Mouse (Mus musculus) intestine, embryonic 16.5 days (tissue): Measurements from ENCODE around the gene Des. TPM values are rescaled to one million over a fixed set of nuclear protein-coding genes. Genes with fewer than 3 reads are reported as not detected.

Experiments
- ATAC-seq: fragments of 200-750 bp; cut with Nextera tagmentation; 2 replicates; pipeline ENCODE4 v1.8.0; 2017; ENCODE audit warnings: moderate TSS enrichment, moderate library complexity
- H3K27ac ChIP-seq: fragments of 300-500 bp; sonication (generic); 2 replicates; pipeline ENCODE4 v1.5.1; 2014; ENCODE audit warnings: mild to moderate bottlenecking, low read length
- H3K27me3 ChIP-seq: fragments of 300-500 bp; sonication (generic); replicated peaks from 2 replicates; pipeline ENCODE4 v1.6.1; 2014; ENCODE audit warnings: low read length, control low read depth, mixed read lengths; ENCODE audit not compliant: control insufficient read depth, insufficient read depth
- H3K36me3 ChIP-seq: fragments of 300-500 bp; sonication (generic); 2 replicates; pipeline ENCODE4 v1.6.1; 2014; ENCODE audit warnings: low read length, control low read depth; ENCODE audit not compliant: control insufficient read depth, insufficient read depth
- H3K4me1 ChIP-seq: fragments of 300-500 bp; sonication (generic); 2 replicates; pipeline ENCODE4 v1.6.1; 2014; ENCODE audit warnings: low read length, control low read depth, mixed read lengths; ENCODE audit not compliant: control insufficient read depth, insufficient read depth
- H3K4me2 ChIP-seq: fragments of 300-500 bp; sonication (generic); 2 replicates; pipeline ENCODE4 v1.6.1; 2014; ENCODE audit warnings: low read depth, low read length, control low read depth
- H3K4me3 ChIP-seq: fragments of 300-500 bp; sonication (generic); 2 replicates; pipeline ENCODE4 v1.5.1; 2014; ENCODE audit warnings: mild to moderate bottlenecking, low read length
- H3K9ac ChIP-seq: fragments of 300-500 bp; sonication (generic); 2 replicates; pipeline ENCODE4 v1.6.1; 2014; ENCODE audit warnings: low read depth, low read length
- H3K9me3 ChIP-seq: fragments of 300-500 bp; sonication (generic); 2 replicates; pipeline ENCODE4 v1.6.1; 2016; ENCODE audit warnings: low read length, control low read depth; ENCODE audit not compliant: control insufficient read depth
- WGBS: fragments of 180-500 bp; shearing (Covaris S2); extraction: QIAGEN DNeasy Blood & Tissue Kit; methylation state at CpG from one replicate; pipeline ENCODE4 v1.1.7; 2014; 5-methylcytosine and 5-hydroxymethylcytosine counted together
- polyA plus RNA-seq: library from polyadenylated mRNA; unstranded; fragments of >200 nt; fragmentation: Nextera tagmentation; extraction: Ambion mirVana; gene quantifications from 2 replicates; pipeline ENCODE4 v1.2.1, GENCODE M21; 2015

The Des gene
- polyA plus RNA-seq, 1 experiment from 2014 or later = 149 TPM

DNA sequence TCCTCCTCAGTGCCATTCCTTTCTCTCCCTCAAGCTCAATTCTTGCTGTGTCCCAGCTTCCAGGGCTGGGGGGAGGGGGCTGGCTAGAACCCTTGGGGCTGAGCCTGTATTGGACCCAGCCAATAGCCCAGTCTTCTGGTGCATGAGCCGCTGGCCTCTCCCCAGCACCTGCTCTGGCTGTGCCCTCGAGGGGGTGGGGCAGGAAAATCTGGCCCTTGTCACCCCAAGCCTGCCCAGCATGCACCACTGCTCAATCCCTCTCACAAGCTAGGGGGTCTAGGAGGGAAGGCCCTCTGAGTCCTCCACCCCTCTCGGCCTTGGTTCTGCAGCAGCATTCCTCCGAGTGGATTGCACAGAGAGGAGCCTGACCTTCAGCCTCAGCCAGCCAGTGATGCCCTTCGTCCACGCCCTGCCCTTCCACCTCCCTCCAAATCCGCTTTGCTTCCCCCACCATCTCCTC, 27.4 kb downstream of the Des start:
- Histone ChIP-seq H3K4me2 (peak overlapping the region; percentile 56), H3K27ac (no peak overlapping the region), H3K4me1 (peaks cover 44% of the 10 kb centered on the region), H3K4me3 (peak overlapping the region; percentile 34), H3K36me3 (no peaks in the 10 kb centered on the region), H3K27me3 (peaks cover 23% of the 10 kb centered on the region; the same call in 1 of the 2 replicates), H3K9me3 (no peaks in the 10 kb centered on the region), H3K9ac (peak overlapping the region; percentile 57; the same call in 1 of the 2 replicates)
- 30% methylated on average over 7 of the region's 7 CpGs for WGBS
- peak; percentile 5; the same call in 1 of the 2 replicates for ATAC-seq

DNA sequence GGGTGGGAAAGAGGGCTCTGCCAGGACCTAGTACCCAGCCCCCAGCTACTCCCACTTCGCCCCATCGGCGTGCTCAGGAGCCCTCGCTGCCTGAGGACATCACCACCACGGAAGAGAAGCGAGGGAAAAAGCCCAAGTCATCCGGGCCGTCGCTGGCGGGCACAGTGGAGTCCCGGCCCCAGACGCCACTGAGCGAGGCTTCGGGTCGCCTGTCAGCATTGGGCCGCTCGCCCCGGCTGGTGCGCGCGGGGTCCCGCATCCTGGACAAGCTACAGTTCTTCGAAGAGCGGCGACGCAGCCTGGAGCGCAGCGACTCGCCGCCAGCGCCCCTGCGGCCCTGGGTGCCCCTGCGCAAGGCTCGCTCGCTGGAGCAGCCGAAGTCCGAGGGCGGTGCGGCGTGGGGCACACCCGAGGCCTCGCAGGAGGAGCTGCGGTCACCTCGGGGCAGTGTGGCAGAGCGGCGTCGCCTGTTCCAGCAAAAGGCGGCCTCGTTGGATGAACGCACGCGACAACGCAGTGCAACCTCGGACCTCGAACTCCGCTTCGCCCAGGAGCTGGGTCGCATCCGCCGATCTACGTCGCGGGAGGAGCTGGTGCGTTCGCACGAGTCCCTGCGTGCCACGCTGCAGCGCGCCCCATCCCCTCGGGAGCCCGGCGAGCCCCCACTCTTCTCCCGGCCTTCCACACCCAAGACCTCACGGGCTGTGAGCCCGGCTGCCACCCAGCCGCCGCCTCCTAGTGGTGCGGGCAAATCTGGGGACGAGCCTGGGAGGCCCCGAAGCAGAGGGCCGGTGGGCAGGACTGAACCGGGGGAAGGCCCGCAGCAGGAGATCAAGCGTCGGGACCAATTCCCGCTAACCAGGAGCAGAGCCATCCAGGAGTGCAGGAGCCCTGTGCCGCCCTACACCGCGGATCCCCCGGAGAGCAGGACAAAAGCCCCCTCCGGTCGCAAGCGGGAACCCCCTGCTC, 28.1 kb downstream of the Des start:
- ATAC-seq = peak; percentile 25
- H3K9me3 ChIP-seq = no peaks in the 10 kb centered on the region
- peak overlapping the region; percentile 34 for H3K4me3 ChIP-seq
- no peak overlapping the region for H3K27ac ChIP-seq
- H3K9ac ChIP-seq = peak overlapping the region; percentile 57
- H3K4me1 ChIP-seq = peaks cover 39% of the 10 kb centered on the region
- H3K4me2 ChIP-seq = peak overlapping the region; percentile 56
- H3K27me3 ChIP-seq = peaks cover 23% of the 10 kb centered on the region; the same call in 1 of the 2 replicates
- 17% methylated on average over 93 of the region's 94 CpGs for WGBS
- H3K36me3 ChIP-seq = no peaks in the 10 kb centered on the region

DNA sequence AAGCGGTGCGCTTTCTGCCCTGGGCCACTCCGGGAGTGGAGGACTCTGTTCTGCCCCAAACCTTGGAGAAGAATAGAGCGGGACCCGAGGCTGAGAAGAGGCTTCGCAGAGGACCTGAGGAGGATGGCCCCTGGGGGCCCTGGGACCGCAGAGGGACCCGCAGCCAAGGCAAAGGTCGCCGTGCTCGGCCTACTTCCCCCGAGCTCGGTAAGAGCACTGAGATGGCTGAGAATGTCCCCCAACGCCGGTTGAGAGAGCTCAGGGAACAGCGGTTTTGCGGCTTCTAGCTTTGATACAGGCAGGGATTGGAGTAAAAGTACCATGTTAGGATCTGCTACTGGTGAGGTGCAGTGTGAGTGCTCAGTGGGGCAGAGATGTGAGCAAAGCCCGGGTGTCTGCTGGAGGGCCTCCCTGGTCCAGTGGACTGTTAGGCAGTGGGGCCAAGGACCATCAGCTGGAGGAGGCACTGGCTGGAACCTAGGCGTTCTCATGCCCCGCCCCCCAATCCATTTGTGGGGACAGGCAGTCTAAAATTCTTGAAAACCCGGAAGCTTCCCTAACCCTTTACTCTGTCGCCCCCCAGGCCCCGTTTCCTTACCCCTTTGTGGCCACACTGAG, 28.9 kb downstream of the Des start:
- H3K36me3 ChIP-seq = no peaks in the 10 kb centered on the region
- WGBS = 52% methylated on average over 23 of the region's 23 CpGs
- peaks cover 23% of the 10 kb centered on the region; the same call in 1 of the 2 replicates for H3K27me3 ChIP-seq
- peak overlapping the region; percentile 34; the same call in 1 of the 2 replicates for H3K4me3 ChIP-seq
- H3K9ac ChIP-seq = peak overlapping the region; percentile 57; the same call in 1 of the 2 replicates
- peaks cover 38% of the 10 kb centered on the region for H3K4me1 ChIP-seq
- H3K9me3 ChIP-seq = no peaks in the 10 kb centered on the region
- H3K4me2 ChIP-seq = no peak overlapping the region
- H3K27ac ChIP-seq = no peak overlapping the region
- 0 out of 2 replicates have a peak, but pooled peaks have one; percentile 1 for ATAC-seq

DNA sequence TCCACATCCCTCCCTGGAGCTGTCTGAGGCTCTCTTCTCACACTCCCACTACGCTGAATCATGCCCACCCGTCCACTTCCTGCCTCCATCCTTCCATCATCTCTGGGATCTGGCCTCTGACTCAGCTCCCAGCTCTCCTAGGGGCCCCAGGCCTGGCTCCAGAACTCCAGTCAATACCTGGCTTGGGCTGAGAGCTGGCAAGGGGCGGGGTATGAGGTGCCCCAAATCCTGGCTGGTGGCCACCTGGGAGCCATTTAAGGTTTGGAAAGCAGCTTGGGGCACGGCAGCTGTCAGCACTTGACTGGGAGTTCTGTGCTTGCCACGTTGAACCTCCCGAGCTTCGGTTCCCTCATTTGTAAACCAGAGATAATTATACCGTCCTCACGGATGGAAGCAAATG, 33.0 kb downstream of the Des start:
- Histone ChIP-seq H3K4me2 (no peak overlapping the region), H3K4me1 (peaks cover 10% of the 10 kb centered on the region), H3K27me3 (peaks cover 9% of the 10 kb centered on the region; the same call in 1 of the 2 replicates), H3K9me3 (no peaks in the 10 kb centered on the region), H3K27ac (peak overlapping the region; percentile 50), H3K4me3 (no peak overlapping the region), H3K9ac (peak overlapping the region; percentile 33; the same call in 1 of the 2 replicates), H3K36me3 (no peaks in the 10 kb centered on the region)
- 62% methylated on average over 9 of the region's 9 CpGs for WGBS
- no peak for ATAC-seq

DNA sequence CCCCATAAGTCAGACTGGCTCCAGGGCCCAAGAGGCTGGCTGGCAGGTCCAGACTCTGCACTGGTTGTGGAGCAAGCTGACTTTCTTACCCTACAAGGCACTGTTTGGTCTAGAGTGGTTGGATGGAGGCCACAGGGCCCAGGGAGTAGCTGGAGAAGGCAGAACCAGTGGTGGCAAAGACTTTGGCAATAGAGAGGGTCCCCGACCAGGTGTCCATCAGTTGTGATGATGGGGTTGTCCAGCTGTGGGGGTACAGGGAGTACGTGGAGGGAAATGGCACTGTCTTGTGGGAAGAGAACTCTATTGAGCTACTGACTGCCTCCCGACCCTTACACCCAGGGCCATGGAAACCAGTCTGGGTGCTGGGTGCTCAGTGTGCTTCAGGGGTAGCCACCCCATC, 33.7 kb downstream of the Des start:
- Histone ChIP-seq H3K27ac (peak overlapping the region; percentile 50), H3K9ac (peak overlapping the region; percentile 33; the same call in 1 of the 2 replicates), H3K4me2 (no peak overlapping the region), H3K9me3 (no peaks in the 10 kb centered on the region), H3K36me3 (no peaks in the 10 kb centered on the region), H3K4me1 (peaks cover 9% of the 10 kb centered on the region), H3K4me3 (no peak overlapping the region), H3K27me3 (peaks cover 2% of the 10 kb centered on the region; the same call in 1 of the 2 replicates)
- WGBS = 97% methylated on average over 3 of the region's 3 CpGs
- no peak for ATAC-seq

DNA sequence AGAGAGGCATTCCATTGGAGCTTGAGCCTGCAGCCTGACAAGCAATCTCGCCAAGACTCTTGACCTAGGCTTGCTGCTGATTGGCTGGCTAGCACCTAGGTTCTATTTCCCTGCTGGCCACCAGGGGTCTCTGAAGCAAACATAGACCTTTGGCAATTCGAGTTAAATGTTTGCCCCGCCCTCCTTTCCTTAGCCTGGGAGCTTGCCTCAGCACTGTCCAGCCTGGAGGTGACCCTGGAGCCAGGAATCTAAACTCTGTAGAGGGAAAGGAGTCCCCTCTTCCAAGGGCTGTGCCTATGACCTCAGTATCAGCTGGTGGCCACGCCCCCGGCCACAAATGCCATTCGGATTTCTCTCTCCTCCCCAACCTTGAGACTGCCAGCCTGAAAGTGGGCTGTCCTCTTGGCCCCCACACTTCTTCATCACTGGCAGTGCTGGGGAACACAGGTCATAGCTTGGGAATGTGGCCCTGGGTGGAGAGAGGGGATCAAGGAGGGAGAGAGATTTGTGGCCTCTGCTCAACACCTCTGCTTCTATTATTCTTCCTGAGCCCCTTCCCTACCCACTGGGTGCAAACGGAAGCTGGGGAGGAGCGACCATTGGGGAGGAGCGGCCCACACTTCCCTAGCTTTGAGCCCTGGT, 38.8 kb downstream of the Des start:
- peaks cover 24% of the 10 kb centered on the region for H3K4me1 ChIP-seq
- WGBS = 12% methylated on average over 9 of the region's 9 CpGs
- peaks cover 10% of the 10 kb centered on the region; the same call in 1 of the 2 replicates for H3K36me3 ChIP-seq
- H3K27ac ChIP-seq = peak overlapping the region; percentile 74
- no peaks in the 10 kb centered on the region for H3K27me3 ChIP-seq
- H3K9ac ChIP-seq = peak overlapping the region; percentile 61
- ATAC-seq = peak; percentile 72
- H3K4me3 ChIP-seq = no peak overlapping the region
- 0 out of 2 replicates have a peak overlapping the region, but pooled peaks have one; percentile 3 for H3K4me2 ChIP-seq
- H3K9me3 ChIP-seq = no peaks in the 10 kb centered on the region

DNA sequence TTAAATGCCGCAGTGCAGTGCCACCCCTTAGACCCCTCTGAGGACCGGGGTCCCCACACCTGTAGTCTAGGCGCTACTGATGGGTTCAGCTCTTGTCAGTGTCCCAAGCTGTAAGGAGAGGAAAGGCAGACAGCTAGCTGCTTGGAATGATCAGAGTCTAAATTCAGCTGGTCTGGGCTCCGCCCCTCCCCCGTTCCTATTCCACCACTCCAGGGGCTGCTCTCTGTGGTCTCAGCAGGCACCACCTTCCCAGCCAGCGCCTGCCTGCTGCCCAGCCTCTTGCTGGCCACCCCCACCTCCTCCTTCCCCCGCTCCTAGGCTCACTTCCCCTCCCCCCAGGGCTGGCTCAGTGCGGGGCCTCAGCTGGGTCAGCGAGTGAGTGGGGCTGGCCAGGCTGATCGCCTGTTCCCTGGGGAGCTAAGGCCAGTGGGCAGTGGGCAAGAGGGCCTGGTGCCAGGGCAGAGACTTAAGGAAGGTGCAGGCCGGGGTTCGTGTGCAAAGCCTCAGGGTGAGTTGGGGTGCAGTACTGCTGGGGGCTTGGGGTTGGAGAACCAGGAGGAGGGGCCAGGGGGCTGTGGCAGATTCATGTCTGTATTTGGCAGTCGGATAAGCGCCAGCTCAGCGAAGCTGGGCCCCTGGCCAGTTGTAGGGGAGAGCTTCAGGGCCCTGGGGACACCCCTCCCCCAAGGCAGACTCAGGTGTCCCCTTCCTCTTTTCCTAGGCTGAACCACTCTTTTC, 39.8 kb downstream of the Des start:
- peak overlapping the region; percentile 61 for H3K9ac ChIP-seq
- 18% methylated on average over 15 of the region's 15 CpGs for WGBS
- H3K4me3 ChIP-seq = peak overlapping the region; percentile 17
- H3K4me2 ChIP-seq = peak overlapping the region; percentile 42
- H3K4me1 ChIP-seq = peaks cover 24% of the 10 kb centered on the region
- peak overlapping the region; percentile 74 for H3K27ac ChIP-seq
- H3K36me3 ChIP-seq = peaks cover 10% of the 10 kb centered on the region; the same call in 1 of the 2 replicates
- ATAC-seq = peak; percentile 73
- no peaks in the 10 kb centered on the region for H3K27me3 ChIP-seq
- H3K9me3 ChIP-seq = no peaks in the 10 kb centered on the region

DNA sequence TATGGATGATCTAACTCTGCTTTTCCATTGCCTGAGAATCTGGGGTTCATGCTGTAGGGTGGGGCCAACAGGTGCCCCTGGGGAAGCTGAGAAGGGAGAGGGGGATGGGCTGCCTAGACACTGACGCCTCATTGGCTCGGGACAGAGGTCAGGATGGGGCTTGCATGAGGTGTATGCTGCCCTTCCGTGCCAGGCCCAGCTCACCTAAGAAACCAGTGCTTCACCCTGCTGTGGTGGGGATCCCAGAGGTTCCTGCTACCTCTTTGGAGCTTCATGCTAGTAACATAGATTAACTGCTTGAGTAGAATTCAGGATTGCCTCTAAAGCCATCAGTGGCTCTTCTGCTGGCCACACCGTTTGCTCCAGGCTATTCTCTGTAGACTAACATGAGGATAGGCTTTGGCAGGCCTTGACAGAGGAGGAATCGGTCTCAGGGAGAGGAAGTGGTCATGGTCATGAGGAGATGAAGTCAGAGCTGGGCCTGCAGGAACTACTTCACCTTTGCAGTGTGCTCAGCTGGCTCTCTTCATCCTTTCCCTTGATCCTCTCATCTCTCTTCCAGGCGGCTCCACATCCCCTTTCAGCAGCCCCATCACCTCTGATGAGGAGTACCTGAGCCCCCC, 40.5 kb downstream of the Des start:
- Histone ChIP-seq H3K4me2 (peak overlapping the region; percentile 42; the same call in 1 of the 2 replicates), H3K36me3 (peaks cover 10% of the 10 kb centered on the region; the same call in 1 of the 2 replicates), H3K27me3 (no peaks in the 10 kb centered on the region), H3K9me3 (no peaks in the 10 kb centered on the region), H3K9ac (peak overlapping the region; percentile 61), H3K27ac (peak overlapping the region; percentile 65), H3K4me3 (0 out of 2 replicates have a peak overlapping the region, but pooled peaks have one; percentile 17), H3K4me1 (peaks cover 24% of the 10 kb centered on the region)
- 49% methylated on average over 6 of the region's 6 CpGs for WGBS
- 0 out of 2 replicates have a peak, but pooled peaks have one; percentile 1 for ATAC-seq
